Mouse (Mus musculus) T-cell, adult 66 days (primary cell): Measurements from ENCODE around the gene Zzz3. TPM values are rescaled to one million over a fixed set of nuclear protein-coding genes. Genes with fewer than 3 reads are reported as not detected.

Experiments used
- total RNA-seq, 2 experiments: library from RNA; stranded (reverse); gene quantifications; 3 replicates in 1 of 2; 4 replicates in 1 of 2; pipeline ENCODE4 v1.2.4; 2023

Zzz3 gene
- 10 to 100 TPM; 77.1 to 83.0 TPM for total RNA-seq

GRCm38 (mm10) chr3:152395350-152396277 is at the start of gene Zzz3:
TSS of gene Zzz3 (plus strand) at chr3:152395473.

GRCm38 (mm10) chr3:152345732-152346632 is 49.3 kb upstream of the Zzz3 start, which contains the start of gene Usp33:
TSS of gene Usp33 (plus strand) at chr3:152346478.

Other genes starting within 250 kb of the Zzz3 start
- gene Gipc2, start 229.2 kb upstream of the Zzz3 start, total RNA-seq, result not detected
- gene Dnajb4, start 185.2 kb upstream of the Zzz3 start, total RNA-seq, result 10 to 100 TPM; 26.9 to 32.1 TPM
- 100 to 1,000 TPM; 254 to 265 TPM for gene Fubp1, start 185.1 kb upstream of the Zzz3 start, total RNA-seq
- not detected for gene Nexn, start 129.1 kb upstream of the Zzz3 start, total RNA-seq
- 10 to 100 TPM; 26.3 to 31.6 TPM for gene Miga1, start 55.1 kb upstream of the Zzz3 start, total RNA-seq
- 10 to 100 TPM; 55.0 to 57.4 TPM for gene Usp33, start 49.0 kb upstream of the Zzz3 start, total RNA-seq